Mouse (Mus musculus): ENCODE measurements around the gene Rps6.

Rps6 gene

DNA sequence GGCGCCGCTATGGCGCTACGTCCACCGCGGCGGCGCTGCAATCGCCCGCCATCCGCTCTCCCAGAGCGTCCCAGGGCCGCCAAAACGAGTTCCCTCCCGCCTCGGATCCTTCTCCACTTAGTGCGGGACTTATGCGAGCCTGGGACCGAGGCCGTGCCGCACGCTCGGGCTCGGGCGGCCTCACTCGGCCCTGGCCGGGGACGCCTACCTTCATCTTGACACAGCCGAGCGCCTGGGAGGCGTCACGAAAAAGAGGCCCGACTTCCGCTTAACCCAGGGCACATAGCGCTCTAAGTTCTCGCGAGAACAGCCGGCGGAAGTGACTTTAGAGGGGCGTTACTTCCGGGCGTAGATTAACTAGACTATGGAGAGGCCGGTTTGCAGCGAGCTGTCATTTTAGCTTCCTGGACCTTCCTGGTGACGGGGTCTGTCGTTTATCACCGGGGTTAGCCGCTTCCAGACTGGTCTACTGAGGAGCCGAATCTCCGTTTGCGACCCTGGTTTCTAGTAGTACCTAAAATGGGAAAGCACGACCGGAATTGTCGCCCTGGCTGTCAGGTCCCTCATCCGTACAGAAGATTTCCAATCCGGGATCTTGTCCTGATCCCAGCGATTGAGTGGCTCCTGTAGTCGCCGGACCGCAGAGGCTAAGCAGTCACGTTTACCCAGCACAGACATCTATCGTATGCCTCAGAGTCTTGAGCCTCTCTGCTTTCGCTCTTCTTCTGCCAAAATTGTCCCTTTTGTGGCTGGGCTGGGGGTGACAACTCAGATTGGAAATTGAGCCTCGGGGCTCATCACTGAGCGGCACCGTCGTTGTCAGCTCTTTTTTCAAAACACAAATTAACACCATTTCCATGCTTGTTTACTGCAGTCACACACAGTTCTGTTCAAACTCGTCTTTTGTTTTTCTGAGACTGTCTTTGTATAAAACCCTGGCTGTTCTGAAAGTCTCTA, at the start of gene Rps6:
Gene Rps6 (minus strand): TSS at position 300 of the 957 bp plus-strand sequence.
- peak; percentile 90 to 94 for DNase-seq

DNA sequence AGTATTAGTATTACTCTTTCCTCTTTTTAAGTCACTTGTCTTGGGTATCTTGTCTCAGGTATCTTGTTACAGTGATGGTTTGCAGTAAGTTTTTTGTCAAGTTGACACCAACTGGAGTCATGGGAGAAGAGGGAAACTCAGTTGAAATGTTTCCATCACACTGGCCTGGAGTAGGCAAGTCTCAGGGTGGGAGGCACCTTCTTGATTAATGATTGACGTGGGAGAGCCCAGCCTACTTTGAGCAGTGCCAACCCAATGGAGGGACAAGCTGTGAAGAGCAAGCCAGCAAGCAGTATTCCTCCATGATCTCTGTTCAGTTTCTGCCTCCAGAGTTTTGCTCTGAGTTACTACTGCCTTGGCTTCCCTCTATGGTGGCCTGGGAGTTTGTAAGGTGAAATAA, 48.7 kb upstream of the Rps6 start:
- no peak for DNase-seq

DNA sequence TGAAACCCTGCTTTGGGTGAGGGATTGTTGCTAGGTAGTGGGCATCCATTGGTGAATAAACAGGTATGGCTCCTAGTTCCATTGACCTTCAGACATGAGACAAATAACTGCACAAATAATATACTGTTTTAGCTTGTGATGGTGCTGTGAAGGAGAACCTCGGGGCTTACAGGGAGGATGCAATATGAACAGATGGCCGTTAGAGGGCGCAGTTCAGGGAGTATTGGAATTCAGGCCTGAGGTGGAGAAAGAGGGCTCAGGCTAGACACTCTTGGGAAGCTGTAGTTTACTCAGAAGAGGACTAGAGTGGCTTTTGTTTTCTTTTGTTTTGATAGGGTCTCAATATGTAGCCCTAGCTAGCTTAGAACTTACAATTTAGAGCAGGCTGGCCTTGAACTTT, 47.8 kb upstream of the Rps6 start:
- DNase-seq: no peak

DNA sequence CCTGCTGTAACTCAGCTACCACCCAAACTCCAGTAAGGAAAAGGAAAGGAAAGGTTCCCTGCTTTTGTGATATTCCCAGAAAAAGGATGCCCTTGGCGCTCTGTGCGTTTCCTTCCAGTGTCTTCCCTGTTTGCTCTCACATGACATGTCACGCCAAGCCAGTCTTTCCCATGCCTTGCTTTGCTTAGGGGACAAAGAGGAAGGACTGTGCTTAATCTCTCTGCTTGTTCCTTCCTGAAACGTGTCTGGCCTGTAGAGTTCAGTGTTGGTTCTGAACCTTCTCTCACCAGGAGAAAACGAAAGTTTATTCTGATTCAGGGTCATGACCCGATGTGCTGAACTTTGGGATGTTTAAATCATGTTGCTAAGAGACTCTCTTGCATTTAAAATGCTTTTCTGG, 45.1 kb upstream of the Rps6 start:
- DNase-seq: no peak

DNA sequence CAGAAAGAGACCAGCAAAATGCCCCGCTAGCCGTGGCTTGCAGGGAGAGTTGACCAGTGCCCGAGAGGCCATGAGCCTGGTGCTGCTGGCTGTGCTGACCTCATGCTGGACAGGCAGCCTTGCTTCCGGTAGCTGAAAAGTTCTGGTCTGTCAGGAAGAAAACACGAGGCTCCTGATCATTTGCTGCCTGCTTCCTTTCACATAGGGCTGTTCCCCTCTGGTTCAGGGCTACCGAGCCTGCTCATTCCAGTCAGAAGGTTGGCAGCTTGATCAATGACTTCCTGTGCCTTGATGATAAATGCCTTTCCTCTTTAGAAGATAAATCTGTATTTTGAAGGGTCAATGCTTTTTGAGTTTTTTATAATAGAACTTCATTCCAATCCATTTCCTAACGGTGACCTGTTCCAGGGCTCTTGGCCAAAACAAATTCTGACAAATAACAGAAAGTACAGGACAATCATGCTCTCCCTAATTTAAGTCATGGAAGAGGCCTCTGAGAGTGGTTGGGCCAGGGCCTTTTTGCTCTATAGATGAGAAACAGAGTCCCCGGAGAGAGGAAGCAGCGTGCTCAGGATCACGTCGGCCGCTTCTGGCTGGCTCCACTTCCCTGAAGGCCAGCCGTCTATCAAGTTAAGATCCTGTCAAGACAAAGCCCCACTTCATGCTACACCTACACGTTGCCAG, 41.7 kb upstream of the Rps6 start:
- no peak for DNase-seq

DNA sequence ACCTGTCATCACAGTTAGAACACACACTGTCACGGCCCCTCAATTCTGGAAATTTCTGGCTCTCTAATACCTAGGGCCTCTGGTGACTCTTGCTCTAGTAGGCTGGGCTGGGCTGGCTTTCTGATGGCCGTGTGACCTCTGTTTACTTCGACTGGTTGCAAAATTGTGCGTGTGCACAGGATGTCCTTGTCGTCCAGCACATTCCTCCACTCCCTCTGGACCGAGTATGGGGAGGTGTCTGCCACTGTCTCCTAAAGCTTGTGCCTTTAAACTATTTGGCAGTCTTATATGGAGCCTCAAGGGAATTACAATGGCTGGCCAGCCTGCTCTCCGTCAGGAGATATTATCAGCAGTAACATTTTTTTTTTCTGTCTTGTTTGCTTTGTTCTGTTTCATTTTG, 40.2 kb upstream of the Rps6 start:
- no peak for DNase-seq

DNA sequence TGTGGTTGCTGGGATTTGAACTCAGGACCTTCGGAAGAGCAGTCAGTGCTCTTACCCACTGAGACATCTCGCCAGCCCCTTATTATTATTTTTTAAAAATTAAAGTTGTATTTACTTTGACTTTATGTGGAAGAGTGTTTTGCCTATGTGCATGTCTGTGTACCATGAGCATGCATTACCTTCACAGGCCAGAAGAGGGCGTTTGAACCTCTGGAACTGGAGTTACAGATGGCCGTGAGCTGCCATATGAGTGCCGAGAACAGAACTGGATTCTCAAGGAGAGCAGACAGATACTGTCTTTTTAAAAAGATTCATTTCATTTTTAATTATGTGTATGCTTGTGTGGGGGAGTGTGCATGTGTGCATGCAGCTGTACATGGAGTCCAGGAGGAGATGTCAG, 30.7 kb upstream of the Rps6 start:
- DNase-seq: no peak

DNA sequence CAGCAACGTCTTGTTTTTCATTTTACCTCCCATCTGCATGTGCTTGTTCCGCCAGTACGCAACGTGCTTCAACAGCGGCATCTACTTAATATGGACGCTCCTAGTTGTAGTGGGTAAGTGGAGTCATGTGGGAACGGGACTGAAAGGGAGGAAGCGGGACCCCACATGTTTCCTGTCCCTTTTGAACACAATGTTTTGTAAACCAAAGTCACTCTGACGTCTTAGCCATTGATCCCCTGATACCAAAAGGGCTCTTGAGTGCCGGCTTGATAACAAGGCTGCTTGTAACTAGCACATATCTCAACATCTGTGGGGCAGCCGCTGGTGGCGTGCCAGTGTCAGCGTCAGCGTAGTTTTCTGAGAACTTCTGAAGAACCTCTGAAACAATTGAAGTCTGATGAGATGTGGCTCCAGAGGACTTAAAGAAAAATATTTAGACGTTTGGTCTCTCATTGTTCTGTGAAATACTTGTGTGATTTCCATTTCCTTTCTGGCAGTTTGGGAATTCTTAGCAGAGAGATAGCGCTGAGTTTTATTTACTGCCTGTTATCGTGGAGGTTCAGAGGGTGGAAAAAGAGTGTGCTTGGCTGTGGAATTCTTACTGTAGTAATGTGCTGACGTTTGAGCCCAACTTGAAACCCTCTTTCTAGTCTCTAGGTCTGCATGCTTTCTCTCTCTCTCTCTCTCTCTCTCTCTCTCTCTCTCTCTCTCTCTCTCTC, 29.1 kb upstream of the Rps6 start:
- peak in 1 of 2 experiments; percentile 41 for DNase-seq

DNA sequence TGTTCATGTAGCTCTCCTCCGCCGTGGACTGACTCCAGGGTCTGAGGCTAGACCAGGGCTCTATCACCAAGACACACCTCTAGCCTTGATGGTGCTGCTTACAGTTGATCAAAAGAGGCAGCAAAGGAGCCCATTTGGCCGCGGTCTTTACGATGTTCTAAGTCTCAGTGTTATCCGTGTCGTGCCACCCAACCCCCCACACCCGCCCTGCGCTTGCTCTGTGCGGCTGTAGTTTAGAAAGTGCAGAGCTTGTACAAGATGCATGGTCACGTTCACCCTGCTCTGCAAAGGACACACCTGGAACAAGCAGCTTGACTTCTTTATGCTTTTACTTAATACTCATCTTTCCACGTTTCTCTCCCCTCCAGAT, 28.6 kb upstream of the Rps6 start:
- peak in 1 of 2 experiments; percentile 17 for DNase-seq

DNA sequence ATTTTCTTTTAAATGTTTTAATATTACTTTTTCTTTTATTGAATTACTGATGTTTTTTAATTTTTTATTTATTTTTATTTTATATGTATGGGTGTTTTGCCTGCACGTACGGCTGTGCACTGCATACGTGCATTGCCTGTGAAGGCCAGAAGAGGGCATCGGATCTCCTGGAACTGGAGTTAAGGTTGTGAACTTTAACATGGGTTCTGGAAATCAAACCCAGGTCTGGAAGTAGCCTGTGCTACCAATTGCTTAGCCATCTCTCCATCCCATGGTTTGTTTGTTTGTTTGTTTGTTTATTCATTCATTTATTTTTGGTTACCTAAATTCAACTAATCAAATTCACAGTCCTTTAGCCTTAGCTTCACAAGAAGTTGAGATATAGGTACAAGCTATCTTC, 27.7 kb upstream of the Rps6 start:
- peak in 1 of 2 experiments; percentile 29 for DNase-seq

DNA sequence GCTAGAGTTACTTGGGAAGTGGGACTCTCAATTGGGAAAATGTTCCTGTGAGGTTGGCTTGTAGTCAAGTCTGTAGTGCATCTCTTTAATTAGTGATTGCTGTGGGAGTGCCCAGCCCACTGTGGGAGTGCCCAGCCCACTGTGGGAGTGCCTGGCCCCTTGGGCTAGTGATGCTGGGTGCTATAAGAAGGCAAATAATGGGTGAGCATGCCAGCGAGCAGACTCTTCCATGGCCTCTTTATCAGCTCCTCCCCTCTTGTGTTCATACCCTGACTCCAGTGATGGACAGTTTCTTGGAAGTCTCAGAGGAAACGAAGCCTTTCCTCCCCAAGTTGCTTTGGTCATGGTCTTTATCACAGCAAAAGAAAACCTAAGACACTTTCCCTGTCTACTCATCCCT, 25.2 kb upstream of the Rps6 start:
- DNase-seq: no peak

DNA sequence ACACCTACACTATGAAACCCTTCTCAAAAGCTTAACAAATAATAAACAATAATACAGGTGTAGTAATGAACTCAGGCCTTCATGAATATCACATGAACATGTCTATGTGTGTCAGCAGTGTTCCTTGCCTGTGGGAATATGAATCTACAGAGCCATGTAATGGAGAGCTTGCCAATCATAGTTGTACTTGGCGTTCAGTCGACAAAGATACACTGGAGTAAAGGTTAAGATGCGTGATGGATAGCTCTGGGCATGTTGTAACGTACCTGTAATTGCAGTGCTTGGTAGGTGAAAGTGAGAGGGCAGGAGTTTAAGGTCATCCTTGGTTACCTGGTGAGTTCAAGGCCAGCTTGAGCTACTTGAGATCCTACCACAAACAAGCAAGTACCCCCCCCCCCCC, 24.0 kb upstream of the Rps6 start:
- DNase-seq: no peak

DNA sequence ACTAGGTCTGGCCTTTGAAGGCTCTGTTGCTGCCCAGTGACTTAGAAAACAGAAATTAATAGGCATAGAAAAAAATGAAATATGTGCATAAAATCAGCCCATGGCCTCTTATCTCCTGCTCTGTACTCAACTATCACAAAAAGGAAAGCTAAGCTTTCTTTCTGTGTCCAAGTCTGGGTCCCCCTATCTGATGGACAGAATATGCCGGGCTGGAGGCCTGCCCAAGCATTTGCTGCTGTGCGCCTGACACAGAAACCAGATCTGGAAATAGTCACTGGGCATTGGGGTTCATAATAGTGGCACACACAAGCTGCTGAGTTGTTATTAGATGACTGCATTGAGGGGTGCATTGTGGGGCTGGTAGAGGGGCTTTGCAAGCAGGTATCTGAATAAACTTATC, 22.3 kb upstream of the Rps6 start:
- no peak for DNase-seq

DNA sequence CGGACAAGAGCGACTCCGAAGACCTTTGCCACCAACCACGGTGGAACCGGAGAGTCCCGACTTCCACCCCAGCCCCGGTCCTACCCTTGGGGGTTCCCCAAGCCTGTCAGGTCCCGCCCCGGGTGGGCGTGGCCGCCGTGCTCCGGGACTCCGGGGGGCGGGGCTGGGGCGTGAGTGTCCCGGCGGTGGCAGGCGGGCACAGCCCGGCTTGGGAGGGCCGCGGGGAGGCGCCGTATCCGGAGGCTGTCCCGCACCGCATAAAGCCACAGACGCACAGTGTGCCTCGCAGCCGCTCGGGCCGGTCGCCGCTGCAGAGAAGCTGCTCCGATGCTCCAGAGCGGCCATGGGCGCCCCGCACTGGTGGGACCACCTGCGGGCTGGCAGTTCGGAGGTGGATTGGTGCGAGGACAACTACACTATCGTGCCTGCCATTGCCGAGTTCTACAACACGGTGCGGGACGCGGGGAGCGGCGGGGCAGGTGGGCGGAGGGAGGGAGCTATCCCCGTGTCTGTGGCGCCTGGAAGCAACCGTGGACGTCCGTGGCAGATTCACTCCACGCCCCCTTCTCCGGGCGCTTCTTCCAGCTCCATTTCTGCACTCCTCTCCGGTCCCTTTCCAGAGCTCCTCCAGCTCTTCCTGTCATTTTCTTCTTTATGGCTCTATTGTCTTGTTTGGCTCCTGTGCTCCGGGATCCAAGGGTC, 17.1 kb upstream of the Rps6 start, which contains the start of gene Acer2:
Gene Acer2 (plus strand): TSS at position 251 of the 702 bp plus-strand sequence.
- DNase-seq: peak; percentile 86 to 87

DNA sequence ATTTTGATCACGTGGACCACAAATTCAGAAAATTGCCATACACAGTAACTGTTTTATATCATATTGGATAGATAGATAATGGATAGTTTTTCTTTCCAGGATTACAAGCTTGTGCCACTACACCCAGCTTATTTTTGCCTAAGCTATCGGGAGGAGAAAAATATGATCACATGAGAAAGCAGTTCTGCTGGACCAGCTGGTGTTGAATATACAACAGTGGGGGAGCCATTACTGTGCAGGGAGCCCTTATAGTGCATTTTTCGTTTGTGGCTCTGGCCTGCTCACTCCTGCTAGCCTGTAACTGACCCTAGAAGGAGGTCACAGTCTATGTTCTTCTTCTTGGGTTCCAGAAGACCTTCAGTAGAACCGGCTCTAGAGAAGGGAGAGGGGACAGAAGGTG, 15.9 kb upstream of the Rps6 start:
- DNase-seq: no peak

DNA sequence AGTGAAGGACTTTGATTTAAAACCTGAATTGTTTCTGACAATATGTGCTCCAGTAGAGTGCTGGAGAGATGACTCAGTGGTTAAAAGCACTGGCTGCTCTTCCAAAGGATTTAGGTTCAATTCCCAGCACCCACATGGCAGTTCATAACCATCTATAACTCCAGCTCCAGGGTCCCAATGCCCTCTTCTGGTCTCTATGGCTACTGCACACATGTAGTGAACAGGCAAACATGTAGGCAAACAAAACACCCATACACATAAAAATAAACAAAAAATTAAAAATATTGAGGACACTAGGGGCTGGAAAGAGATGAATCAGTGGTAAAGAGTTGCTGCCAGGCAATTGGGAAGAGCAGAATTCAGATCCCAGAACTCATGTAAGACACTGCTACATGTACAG, 14.8 kb upstream of the Rps6 start:
- no peak for DNase-seq

DNA sequence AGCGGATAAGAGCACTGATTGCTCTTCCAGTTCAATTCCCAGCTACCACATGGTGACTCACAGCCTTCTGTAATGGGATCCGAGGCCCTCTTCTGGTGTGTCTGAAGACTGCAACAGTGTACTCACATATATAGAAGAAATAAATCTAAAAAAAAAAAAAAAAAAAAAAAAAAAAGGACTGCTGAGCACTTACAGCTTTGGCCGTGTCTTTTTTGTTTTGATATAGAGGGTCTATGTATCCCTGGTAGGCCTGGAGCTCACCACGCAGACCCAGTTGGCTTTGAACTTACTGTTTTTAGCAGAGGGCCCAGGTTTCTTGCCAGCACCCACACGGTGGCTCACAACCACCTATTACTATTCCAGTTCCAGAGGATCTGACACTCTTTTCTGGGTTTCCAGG, 6.9 kb upstream of the Rps6 start:
- DNase-seq: no peak

DNA sequence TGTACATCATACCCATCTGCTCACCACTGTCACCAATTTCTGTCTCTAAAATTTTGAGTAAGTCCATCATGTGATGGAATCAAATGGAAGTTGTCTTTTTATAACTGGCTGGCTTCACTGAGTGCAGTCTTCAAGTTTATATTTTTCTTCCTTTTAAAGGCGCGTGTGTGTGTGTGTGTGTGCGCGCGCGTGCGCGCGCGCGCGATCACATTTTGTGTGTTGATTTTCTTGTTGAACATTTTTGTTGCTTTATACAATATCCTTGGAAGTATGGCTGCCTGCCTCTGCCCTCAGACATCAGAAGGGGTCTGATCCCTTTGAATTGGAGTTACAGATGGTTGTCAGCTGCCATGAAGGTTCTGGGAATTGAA, 843 bp upstream of the Rps6 start:
- DNase-seq: no peak

DNA sequence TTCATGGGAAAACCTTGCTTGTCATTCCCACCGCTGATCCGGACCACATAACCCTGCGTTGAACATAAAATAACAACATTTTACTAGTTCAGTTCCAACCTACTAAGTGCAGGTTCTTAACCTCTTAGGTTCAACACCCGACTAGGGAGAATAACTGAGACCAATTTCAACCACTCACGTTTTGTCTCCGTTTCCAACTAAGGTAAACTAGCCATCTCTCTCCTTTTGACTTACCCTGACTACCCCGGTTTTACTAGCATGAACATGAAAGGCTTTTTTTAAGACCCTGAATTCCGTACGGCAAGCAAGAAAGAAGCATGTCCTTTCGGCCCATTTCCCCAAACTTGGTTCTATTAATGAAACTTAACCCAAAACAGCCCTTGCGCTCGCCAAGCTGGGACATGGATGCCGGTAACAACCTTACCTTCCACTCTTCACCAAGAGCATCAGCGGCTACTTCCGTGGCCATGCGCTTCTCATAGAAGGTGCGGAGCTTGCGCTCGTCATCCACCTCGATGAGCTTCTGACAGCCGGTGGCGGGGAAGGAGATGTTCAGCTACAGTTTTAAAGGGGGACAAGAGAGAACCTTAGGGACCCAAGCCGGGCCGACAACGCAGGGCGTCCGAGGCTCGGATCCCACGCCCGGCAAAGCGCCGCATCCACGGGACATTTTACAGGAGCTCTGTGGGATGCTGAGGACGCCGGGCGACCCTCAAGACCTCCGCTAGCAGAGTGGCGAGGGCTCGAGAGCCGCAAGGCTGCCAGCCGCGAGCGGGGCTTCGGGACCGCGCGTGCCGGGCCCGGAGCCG, 704 bp downstream of the Rps6 start:
- DNase-seq: no peak

DNA sequence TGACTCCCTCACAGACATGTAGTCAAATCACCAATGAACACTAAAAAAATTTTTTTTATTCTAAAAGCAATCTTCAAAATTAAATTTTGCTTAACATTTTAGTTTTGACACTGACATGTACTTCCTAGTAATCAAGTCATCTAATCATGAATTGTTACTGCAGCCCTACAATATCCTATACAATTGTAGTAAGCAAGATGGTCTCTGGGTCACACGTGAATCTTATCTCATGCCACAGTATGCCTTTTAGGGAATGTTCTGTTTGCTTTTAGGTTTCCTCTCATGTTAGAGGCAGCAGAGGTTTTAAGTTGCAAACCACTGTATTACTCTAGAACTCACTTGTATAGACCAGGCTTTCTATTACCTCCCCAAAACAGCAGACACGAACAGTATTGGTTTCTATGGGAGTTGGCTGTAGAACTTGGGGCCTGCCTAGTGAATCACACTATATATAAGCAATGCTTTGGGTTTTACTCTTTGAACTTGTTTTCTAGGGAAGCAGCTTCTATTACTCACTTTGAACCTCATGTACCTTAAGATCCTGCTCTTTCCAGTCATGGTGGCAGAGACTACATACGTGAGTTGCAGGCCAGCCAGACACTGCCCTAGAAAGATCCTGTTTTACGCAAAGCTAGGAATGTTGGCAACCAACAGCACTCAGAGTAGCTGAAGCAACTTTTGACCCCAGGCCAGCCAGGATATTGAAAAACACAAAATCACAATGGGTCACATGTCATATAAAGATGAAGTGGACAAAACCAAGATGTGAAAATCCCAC, 4.2 kb downstream of the Rps6 start:
- no peak for DNase-seq

DNA sequence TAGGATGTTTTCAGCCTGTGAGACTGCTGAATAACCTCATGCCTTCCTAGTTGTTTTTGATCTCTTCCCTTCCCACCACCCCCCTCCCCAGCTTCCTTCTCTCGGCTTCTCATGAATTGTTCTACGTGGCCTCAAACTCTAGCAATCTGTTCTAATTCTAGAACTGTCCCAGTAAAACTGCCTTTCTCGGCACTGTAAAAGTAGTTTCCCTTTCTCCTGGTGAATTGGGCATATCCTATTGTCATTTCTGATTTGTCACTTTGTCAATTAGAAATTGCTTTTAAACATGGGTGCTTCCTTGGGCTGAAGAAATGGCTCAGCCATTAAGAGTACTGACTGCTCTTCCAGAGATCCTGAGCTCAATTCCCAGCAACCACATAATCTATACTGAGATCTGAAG, 5.2 kb downstream of the Rps6 start:
- no peak for DNase-seq

All from thymus, adult 18-20 months (tissue).